Mouse (Mus musculus) c-Kit-positive CD71-positive TER-119-positive erythroid progenitor cells, embryonic 14.5 days (primary cell): ENCODE measurements around the gene Dnaja2.
A peak's percentile ranks its signal among the peaks of the same experiment; 100 is the strongest.

Experiments
- DNase-seq: peaks from one replicate; pipeline ENCODE4 v3.0.0-alpha.2; 2013; ENCODE audit warnings: low spot score

Dnaja2 gene

GRCm38 (mm10) chr8:85500460-85500859, 54.7 kb downstream of the Dnaja2 start:
- no peak for DNase-seq

DNA sequence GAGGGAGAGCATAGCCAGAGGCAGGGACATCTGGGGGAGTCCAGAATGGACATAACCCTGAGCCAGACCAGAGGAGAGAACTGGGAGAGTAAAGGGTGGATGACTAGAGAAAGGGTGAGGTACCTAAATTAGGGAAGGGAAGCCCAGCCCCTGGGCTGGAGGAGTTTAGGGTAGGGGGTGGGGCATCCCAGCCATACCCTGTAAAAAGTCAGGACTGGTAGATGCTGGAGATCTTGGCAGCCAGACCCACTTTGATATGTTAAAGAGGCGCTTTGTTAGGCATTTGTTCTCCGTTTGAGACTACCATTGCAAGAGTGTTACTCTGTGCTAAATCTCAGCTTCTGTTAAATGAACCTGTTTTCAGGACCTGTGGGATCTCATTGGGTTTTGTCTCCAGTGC, 56.6 kb downstream of the Dnaja2 start:
- DNase-seq: no peak

DNA sequence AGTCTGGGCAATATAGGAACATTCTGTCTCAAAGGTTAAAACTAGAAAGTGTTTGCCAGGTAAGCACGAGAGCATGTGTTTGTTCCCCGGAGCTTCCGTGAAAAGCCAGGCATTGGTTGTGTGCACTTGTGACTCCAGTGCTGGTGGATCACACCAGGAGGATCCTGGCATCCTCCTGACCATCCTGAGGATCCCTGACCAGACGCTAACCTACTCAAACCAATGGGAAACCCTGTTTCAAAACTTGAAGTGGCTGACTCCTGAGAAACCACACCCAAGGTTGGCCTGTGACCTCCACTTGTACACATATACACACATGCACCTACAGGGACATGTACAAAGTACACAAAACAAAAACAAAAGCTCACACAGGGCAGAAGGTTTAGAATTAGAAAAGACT, 58.4 kb downstream of the Dnaja2 start:
- DNase-seq: no peak

DNA sequence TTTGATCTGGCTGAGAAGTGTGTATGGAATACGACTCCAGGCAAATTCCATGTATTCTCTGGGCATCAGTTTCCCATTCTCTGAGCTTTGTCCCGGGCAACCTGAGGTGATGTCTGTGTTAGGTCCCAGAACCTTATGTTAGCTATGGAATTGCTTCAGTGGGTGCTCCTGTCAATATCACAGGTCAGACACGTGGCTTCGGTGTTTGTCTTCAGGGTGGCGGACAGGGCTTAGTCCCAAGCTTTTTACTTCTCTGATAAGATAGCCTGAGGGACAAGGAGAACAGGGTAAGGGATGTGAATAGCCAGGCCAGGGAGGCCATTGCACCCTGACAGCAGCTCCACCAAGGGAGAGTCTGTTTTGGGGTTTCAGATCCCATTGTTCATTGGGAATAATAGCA, 59.0 kb downstream of the Dnaja2 start:
- DNase-seq: no peak

DNA sequence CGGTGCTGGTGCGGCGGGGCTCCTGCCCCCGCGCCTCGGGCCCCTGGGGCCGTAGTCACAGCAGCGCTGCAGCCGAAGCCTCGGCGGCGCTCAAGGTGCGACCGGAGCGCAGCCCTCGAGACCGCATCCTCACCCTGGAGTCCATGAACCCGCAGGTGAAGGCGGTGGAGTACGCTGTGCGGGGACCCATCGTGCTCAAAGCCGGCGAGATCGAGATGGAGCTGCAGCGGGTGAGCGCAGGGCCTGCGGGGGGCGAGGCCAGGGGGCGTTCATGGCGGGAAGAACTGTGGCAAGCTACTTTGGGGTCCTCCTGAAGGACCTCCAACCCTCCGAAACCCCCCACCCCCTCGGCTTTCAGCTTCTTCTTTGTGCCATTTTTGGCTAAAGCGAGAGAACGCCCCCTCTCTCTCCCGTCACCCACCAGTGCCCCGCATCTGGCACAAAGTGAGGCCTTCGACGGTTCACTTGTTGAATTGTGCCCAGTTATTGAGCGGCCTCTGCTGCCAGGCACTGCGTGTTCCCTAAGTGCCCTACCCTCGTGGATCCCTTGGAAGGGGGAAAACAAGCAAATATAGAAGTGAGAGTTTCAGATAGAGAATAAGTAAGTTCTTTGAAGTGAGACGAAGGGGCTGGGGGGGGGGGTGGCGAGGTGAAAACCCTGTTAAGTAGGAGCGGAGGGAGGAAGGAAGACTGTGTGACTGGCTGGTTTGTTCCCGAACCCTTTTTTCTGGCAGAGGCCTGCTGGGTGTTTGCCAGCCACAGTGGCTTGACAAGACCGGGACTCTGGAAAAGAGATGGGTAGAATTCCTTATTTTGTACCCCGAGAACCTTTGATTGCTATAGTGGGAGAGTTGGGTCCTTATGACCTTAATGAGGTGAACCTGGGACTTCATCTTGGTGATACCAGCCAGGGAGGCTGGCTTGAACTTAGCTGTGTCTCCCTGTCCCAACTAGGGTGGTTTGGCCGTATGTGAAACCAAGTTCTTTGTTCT, 61.9 kb downstream of the Dnaja2 start:
- no peak for DNase-seq

DNA sequence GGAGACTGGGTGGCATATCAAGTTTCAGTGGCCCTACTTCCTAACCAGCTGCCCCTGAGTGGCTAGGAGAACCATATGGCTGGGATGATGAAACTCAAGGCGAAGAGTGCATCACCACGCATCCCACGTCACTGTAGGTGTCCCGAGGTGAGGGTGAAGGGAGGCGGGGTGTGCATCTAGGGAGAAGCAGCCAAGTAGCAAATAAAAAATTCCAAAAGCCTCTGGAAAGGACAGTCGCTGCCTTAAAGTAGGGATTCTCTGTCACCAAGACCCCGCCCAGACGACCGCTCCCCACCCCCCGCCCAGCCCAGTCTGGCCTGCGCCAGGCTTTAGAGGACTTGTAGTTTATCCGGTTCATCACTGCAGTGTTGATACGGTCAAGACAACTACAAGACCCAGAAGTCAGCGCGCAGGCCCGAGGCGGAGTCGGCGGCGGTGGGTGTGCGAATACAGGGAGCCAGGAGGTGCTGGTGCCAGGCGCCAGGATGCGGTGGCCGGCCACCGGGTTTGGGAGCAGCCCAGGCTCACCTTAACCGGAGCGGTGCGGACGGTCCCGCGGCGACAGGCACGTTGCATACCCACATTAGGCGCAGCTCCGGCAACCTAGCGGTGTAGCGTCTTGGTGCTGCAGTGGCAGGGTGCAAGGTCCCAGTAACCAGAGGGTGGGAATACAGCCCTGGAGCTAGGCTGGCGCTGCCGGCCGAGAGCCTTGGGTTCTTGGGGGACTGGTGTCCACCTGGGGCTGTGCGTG, 62.8 kb downstream of the Dnaja2 start, which contains the start of gene Gpt2:
TSS of gene Gpt2 (plus strand) at position 452 of the 751 bp plus-strand sequence.
- DNase-seq: peak; percentile 65

GRCm38 (mm10) chr8:85489546-85489945, 65.6 kb downstream of the Dnaja2 start:
- DNase-seq: no peak

- no peak for DNase-seq
Measured at GRCm38 (mm10) chr8:85488631-85489030, 66.5 kb downstream of the Dnaja2 start.

GRCm38 (mm10) chr8:85487906-85488620, 67.1 kb downstream of the Dnaja2 start:
- DNase-seq: no peak
